Mouse (Mus musculus) lung, postnatal 0 days (tissue): ENCODE results near the gene Wdr17. TPM values are rescaled to one million over a fixed set of nuclear protein-coding genes. Genes with fewer than 3 reads are reported as not detected.

Source experiments
- ATAC-seq: fragments of 200-750 bp; cut with Nextera tagmentation; 2 replicates; pipeline ENCODE4 v1.8.0; 2017; ENCODE audit warnings: moderate library complexity
- DNase-seq: peaks from one replicate; pipeline ENCODE4 v3.0.0-alpha.2; 2016; ENCODE audit warnings: low spot score
- H3K27ac ChIP-seq: fragments of 300-500 bp; sonication (generic); 2 replicates; pipeline ENCODE4 v1.5.1; 2014; ENCODE audit warnings: antibody characterized with exemption, mild to moderate bottlenecking, low read length, mixed read lengths
- H3K27me3 ChIP-seq: fragments of 300-500 bp; sonication (generic); replicated peaks from 2 replicates; pipeline ENCODE4 v1.6.1; 2014; ENCODE audit warnings: low read length, mixed read lengths; ENCODE audit not compliant: insufficient read depth
- H3K36me3 ChIP-seq: fragments of 300-500 bp; sonication (generic); 2 replicates; pipeline ENCODE4 v1.6.1; 2014; ENCODE audit warnings: low read length, mixed read lengths; ENCODE audit not compliant: insufficient read depth
- H3K4me1 ChIP-seq: fragments of 300-500 bp; sonication (generic); 2 replicates; pipeline ENCODE4 v1.6.1; 2014; ENCODE audit warnings: antibody characterized with exemption, low read depth, low read length, mixed read lengths; ENCODE audit not compliant: insufficient read depth
- H3K4me2 ChIP-seq: fragments of 300-500 bp; sonication (generic); replicated peaks from 2 replicates; pipeline ENCODE4 v1.6.1; 2014; ENCODE audit warnings: low read depth, mild to moderate bottlenecking, low read length, moderate library complexity, mixed read lengths
- H3K4me3 ChIP-seq: fragments of 300-500 bp; sonication (generic); 2 replicates; pipeline ENCODE4 v1.5.1; 2014; ENCODE audit warnings: low read depth, low read length
- H3K9ac ChIP-seq: fragments of 300-500 bp; sonication (generic); replicated peaks from 2 replicates; pipeline ENCODE4 v1.6.1; 2014; ENCODE audit warnings: low read depth, mild to moderate bottlenecking
- H3K9me3 ChIP-seq: fragments of 300-500 bp; sonication (generic); 2 replicates; pipeline ENCODE4 v1.6.1; 2016; ENCODE audit warnings: low read length, mixed read lengths
- CTCF ChIP-seq: IDR thresholded peaks from 2 replicates; pipeline ENCODE4 v1.5.1; 2016; ENCODE audit warnings: antibody characterized with exemption, mild to moderate bottlenecking
- EP300 ChIP-seq: IDR thresholded peaks from 2 replicates; pipeline ENCODE4 v1.6.1; 2016; ENCODE audit warnings: antibody characterized with exemption, mild to moderate bottlenecking, control low read depth
- WGBS: fragments of 180-500 bp; shearing (Covaris S2); extraction: QIAGEN DNeasy Blood & Tissue Kit; methylation state at CpG from one replicate; pipeline ENCODE4 v1.1.7; 2014; 5-methylcytosine and 5-hydroxymethylcytosine counted together
- polyA plus RNA-seq: library from polyadenylated mRNA; unstranded; fragments of >200 nt; fragmentation: Nextera tagmentation; extraction: Ambion mirVana; gene quantifications from 2 replicates; pipeline ENCODE4 v1.2.1, GENCODE M21; 2015

The Wdr17 gene
- polyA plus RNA-seq = not detected in 2 replicates

DNA sequence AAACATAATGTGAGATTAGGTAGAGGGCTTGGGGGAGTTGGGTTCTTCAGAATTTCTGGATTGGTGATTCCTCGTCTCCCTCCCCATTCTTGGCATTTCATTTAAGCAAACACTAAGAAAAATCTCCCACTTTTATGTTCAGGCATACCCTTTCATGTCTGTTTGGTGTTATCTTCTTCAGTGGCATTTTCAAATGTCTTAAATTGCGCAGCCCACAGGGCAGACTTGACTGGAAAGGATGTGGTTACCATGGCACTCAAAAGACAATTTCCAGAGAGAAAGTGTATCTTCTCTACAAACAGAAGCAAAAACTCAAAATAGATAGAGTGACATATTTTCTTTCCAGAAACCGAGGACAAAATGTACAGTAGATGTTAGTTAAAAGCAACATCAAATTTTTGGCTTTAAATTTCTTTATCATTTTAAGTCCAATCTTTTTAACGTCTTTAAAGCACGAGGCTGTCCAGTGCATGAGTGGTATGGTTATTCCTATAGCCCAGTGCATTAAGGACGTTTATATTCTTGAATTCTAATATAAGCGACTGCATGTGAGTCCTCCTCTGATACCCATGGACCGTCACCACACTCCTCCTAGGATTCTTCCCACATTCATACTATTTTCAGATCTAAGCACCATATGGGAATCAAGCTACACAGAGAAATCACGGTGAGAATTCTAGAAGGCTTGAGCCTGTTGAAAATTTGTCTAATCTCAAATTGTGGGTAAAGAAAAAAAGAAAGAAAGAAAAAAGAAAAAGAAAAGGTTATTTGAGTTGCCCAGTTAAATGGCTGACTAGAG lies at the start of gene Wdr17:
Gene Wdr17, minus strand, starts transcription at position 198 of the 799 bp plus-strand sequence.
- 72% methylated on average over 9 of the region's 9 CpGs for WGBS
- Histone ChIP-seq H3K27me3 (no peaks in the 10 kb centered on the region), H3K4me3 (no peak within 1 kb of the TSS), H3K36me3 (no peaks in the 10 kb centered on the region), H3K4me1 (no peaks in the 10 kb centered on the region), H3K27ac (no peak within 1 kb of the TSS), H3K4me2 (no peak within 1 kb of the TSS), H3K9me3 (no peaks in the 10 kb centered on the region), H3K9ac (no peak within 1 kb of the TSS)
- TF ChIP-seq CTCF (no peak), EP300 (no peak)
- ATAC-seq (no peak), DNase-seq (no peak)

DNA sequence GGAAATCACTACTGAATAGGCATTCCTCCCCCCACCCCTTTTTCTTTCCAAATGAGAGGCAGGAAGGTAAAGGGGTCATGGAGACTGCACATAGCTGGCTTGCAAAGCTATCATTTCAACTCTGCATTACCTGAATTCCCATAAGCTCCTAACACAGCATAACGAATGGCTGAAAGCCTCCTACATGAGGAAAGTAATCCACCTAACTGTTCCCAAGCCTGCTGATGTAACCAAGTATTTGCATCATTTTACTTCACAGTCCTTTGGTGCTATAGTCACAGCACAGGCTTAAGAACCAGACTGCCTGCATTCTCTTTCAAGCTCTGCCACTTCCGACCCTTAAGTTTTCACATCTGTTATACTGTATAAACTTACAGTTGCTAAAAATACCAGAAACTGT lies 45.3 kb upstream of the Wdr17 start:
- DNase-seq (no peak), ATAC-seq (no peak)
- Histone ChIP-seq H3K4me1 (no peaks in the 10 kb centered on the region), H3K4me3 (no peak overlapping the region), H3K9ac (no peak overlapping the region), H3K27ac (no peak overlapping the region), H3K9me3 (no peaks in the 10 kb centered on the region), H3K36me3 (no peaks in the 10 kb centered on the region), H3K27me3 (no peaks in the 10 kb centered on the region), H3K4me2 (no peak overlapping the region)
- WGBS = 51% methylated on average over 2 of the region's 2 CpGs
- TF ChIP-seq EP300 (no peak), CTCF (no peak)

DNA sequence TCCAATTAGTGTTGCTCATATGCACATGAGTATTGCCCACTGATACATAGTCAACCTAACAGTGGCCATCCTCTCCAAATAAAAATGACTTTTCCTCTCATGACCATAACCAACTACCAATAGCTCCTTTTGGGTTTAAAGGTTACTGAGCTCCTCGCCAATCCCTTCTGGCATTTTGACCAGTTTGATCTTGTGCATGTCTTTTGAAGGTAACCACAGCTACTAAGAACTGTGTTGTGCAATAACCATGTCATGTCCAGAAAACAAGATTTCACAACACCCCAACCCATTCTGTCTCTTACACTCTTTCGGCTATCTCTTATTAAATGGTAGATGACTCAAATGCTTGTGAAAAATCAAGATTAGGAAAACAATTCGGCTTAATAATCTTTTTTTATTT lies 38.0 kb upstream of the Wdr17 start:
- Histone ChIP-seq H3K27me3 (no peaks in the 10 kb centered on the region), H3K9ac (no peak overlapping the region), H3K36me3 (no peaks in the 10 kb centered on the region), H3K27ac (no peak overlapping the region), H3K4me1 (no peaks in the 10 kb centered on the region), H3K4me3 (no peak overlapping the region), H3K4me2 (no peak overlapping the region), H3K9me3 (no peaks in the 10 kb centered on the region)
- DNase-seq (no peak), ATAC-seq (no peak)
- TF ChIP-seq CTCF (no peak), EP300 (no peak)
- 70% methylated on average over 3 of the region's 3 CpGs for WGBS

DNA sequence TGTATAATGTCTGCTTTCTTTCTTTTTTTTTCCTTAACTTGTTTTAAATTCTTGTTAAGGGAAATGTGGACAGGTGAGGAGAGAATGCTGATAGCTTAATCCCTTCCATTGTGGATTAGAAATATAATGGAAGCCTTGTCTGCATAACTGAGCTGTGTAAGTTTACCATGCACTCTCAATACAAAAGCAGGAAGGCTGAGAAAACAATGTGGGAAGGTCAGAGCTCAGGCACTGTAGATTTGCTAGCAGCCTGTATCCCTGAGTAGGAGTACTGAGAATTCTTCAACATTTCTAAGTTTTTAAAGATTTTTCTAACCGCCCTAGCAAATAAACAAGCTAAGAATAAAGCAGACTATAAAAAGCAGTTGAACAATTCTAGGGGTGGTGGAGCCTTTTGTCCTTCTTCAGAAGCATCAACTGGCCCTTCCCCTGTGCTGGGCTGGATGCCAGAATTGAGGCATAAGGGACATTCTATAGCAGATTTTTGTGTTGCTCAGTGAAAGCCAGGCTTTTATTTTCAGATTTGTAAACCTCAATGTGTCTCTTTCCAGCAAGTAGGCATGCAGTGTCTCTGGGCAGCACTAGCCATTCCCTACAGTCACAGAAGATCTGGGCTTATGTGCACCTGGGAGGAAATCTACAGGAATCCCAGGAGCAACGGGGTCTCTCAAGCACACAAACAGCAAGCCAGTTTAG lies 35.3 kb upstream of the Wdr17 start:
- Histone ChIP-seq H3K9ac (no peak overlapping the region), H3K27me3 (no peaks in the 10 kb centered on the region), H3K27ac (no peak overlapping the region), H3K9me3 (no peaks in the 10 kb centered on the region), H3K4me2 (no peak overlapping the region), H3K36me3 (no peaks in the 10 kb centered on the region), H3K4me3 (no peak overlapping the region), H3K4me1 (no peaks in the 10 kb centered on the region)
- WGBS = 36% methylated on average over 2 of the region's 2 CpGs
- ATAC-seq (no peak), DNase-seq (no peak)
- TF ChIP-seq CTCF = no peak
- no peak for TF ChIP-seq EP300

DNA sequence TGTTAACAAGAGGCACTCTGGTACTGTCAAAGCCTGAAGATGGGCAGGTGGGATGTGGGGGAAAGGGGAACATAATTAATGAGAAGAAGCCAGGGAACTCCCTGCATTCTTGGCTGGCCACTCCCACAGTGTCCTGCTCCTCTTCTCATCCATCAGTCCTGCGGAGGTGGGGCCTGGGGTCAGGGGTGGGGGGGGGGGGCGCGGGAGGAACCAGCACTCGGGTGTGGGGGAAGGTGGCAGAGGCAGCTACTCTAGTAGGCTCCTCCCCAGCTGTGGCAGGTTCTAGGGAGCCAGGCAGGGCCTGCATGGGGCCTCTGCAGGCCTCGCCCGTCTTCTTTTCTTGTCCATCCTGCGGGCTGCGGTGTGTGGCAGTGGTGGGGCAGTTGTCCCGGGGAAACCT lies 30.7 kb upstream of the Wdr17 start:
- no peak overlapping the region for H3K4me2 ChIP-seq
- H3K4me1 ChIP-seq = no peaks in the 10 kb centered on the region
- H3K4me3 ChIP-seq = no peak overlapping the region
- H3K36me3 ChIP-seq = no peaks in the 10 kb centered on the region
- H3K9me3 ChIP-seq = no peaks in the 10 kb centered on the region
- H3K27ac ChIP-seq = no peak overlapping the region
- WGBS = 64% methylated on average over 7 of the region's 9 CpGs
- DNase-seq = no peak
- no peak overlapping the region for H3K9ac ChIP-seq
- TF ChIP-seq EP300 (no peak), CTCF (no peak)
- H3K27me3 ChIP-seq = no peaks in the 10 kb centered on the region
- ATAC-seq = no peak

DNA sequence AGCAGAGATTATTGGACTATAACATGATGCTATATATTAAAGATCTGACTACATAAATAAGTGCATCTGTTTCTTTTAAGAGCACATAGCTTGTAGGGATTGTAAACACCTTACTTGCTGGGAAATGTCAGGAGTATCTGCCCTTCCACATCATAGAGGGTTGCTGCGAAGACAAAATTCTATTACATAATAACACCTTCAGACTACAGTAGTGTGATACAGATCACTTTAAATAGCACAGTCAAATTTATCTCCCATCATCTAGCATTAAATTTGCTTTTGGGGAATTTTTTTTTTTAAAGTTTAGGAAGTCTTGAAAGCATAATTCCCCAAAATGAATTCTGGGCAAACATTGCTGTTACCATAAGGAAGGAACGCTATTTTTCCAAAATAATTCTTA lies 25.9 kb upstream of the Wdr17 start:
- H3K27me3 ChIP-seq = no peaks in the 10 kb centered on the region
- H3K9me3 ChIP-seq = no peaks in the 10 kb centered on the region
- H3K4me1 ChIP-seq = no peaks in the 10 kb centered on the region
- no peak overlapping the region for H3K4me3 ChIP-seq
- H3K27ac ChIP-seq = no peak overlapping the region
- H3K4me2 ChIP-seq = no peak overlapping the region
- ATAC-seq = no peak
- no peak overlapping the region for H3K9ac ChIP-seq
- WGBS = 87% methylated on average over 2 of the region's 2 CpGs
- H3K36me3 ChIP-seq = no peaks in the 10 kb centered on the region
- no peak for TF ChIP-seq CTCF
- TF ChIP-seq EP300 = no peak
- no peak for DNase-seq
